Mouse (Mus musculus) heart, embryonic 15.5 days (tissue): ENCODE results near the gene Tab1. TPM values are rescaled to one million over a fixed set of nuclear protein-coding genes. Genes with fewer than 3 reads are reported as not detected.

Source experiments
- ATAC-seq: fragments of 200-750 bp; cut with Nextera tagmentation; replicated peaks from 2 replicates; pipeline ENCODE4 v1.8.0; 2017; ENCODE audit warnings: low read depth, moderate TSS enrichment; ENCODE audit not compliant: insufficient number of reproducible peaks, insufficient read depth, low FRiP score
- H3K27ac ChIP-seq: fragments of 300-500 bp; sonication (generic); 2 replicates; pipeline ENCODE4 v1.5.1; 2015; ENCODE audit warnings: mild to moderate bottlenecking, inconsistent platforms
- H3K27me3 ChIP-seq: fragments of 300-500 bp; sonication (generic); 2 replicates; pipeline ENCODE4 v1.6.1; 2015; ENCODE audit warnings: inconsistent platforms
- H3K36me3 ChIP-seq: fragments of 300-500 bp; sonication (generic); 2 replicates; pipeline ENCODE4 v1.6.1; 2015; ENCODE audit warnings: mild to moderate bottlenecking, inconsistent platforms
- H3K4me1 ChIP-seq: fragments of 300-500 bp; sonication (generic); replicated peaks from 2 replicates; pipeline ENCODE4 v1.6.1; 2015; ENCODE audit warnings: inconsistent platforms
- H3K4me2 ChIP-seq: fragments of 300-500 bp; sonication (generic); 2 replicates; pipeline ENCODE4 v1.6.1; 2015; ENCODE audit warnings: inconsistent platforms, mild to moderate bottlenecking, moderate library complexity
- H3K4me3 ChIP-seq: fragments of 300-500 bp; sonication (generic); 2 replicates; pipeline ENCODE4 v1.5.1; 2015; ENCODE audit warnings: mild to moderate bottlenecking, inconsistent platforms
- H3K9ac ChIP-seq: fragments of 300-500 bp; sonication (generic); 2 replicates; pipeline ENCODE4 v1.6.1; 2015; ENCODE audit warnings: mild to moderate bottlenecking, inconsistent platforms
- H3K9me3 ChIP-seq: fragments of 300-500 bp; sonication (generic); replicated peaks from 2 replicates; pipeline ENCODE4 v1.6.1; 2016; ENCODE audit warnings: inconsistent platforms
- WGBS: fragments of 180-500 bp; shearing (Covaris S2); methylation state at CpG from one replicate; pipeline ENCODE4 v1.1.7; 2015; ENCODE audit warnings: mixed read lengths; 5-methylcytosine and 5-hydroxymethylcytosine counted together
- polyA plus RNA-seq: library from polyadenylated mRNA; unstranded; fragments of >200 nt; fragmentation: Nextera tagmentation; extraction: Ambion mirVana; gene quantifications from 2 replicates; pipeline ENCODE4 v1.2.1, GENCODE M21; 2015

The Tab1 gene
- polyA plus RNA-seq, result 25.0 and 33.6 TPM in 2 replicates

DNA sequence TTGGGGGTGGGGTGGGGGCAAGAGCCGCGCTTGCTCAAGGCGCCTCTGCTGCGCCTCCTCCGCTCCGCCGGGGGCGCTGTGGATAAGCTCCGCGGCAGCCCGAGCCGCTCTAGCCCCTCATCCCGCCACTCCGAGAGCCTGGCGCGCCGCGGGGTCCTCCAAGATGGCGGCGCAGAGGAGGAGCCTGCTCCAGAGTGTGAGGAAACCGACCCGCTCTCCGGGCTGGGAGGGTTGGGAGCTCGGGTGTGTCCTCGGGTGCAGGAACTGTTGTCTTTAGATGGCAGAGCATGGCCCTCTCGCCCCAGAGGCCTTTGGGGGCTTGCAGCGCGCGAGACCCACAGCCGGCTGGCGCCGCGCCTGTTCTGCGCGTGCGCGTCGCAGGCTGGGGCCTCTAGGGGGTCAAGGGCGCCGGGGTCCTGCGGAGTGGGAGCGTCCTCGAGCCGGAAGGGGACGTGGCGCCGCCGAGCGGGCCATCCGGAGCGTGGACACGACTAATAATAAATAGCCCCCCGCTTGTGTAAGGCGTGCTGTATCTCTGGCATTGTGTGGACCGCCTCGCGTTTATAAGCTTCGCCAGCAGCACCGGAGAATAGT lies at the start of gene Tab1:
TSS of gene Tab1 (plus strand) at position 135 of the 594 bp plus-strand sequence.
- peak; percentile 91 for ATAC-seq
- Histone ChIP-seq H3K4me2 (peak within 1 kb of the TSS; percentile 73), H3K27ac (peak within 1 kb of the TSS; percentile 100), H3K36me3 (no peaks in the 10 kb centered on the region), H3K4me1 (peaks cover 43% of the 10 kb centered on the region), H3K27me3 (no peaks in the 10 kb centered on the region), H3K9ac (peak within 1 kb of the TSS; percentile 79), H3K9me3 (no peaks in the 10 kb centered on the region), H3K4me3 (peak within 1 kb of the TSS; percentile 75)
- WGBS, result under 1% methylated on average over 59 of the region's 59 CpGs

DNA sequence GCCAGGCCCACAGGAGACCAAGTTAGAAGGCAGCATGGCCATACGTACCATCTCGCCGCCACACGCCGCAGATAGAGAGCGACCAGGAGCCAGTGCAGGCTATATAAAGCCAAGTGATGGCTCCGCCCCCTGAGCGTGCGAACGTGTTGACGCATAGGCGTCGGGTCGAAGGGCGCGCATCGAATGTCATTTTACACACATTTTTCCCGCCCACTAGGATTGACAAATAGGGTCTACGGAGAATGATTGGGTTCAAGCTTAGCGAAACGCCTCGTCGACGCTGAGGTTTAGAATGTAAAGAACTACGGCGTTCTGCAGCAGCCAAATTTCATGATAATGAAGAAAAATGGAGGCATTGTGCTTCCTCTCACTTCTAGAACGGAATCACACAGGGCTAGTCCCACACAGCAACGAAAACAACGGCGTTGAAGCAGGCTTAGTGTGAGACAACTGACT lies 49.6 kb upstream of the Tab1 start:
- Histone ChIP-seq H3K9me3 (no peaks in the 10 kb centered on the region), H3K36me3 (peaks cover 39% of the 10 kb centered on the region), H3K4me2 (peak overlapping the region; percentile 77), H3K4me3 (peak overlapping the region; percentile 87), H3K4me1 (peaks cover 42% of the 10 kb centered on the region), H3K27me3 (no peaks in the 10 kb centered on the region), H3K27ac (peak overlapping the region; percentile 95), H3K9ac (peak overlapping the region; percentile 86)
- WGBS, result under 1% methylated on average over 30 of the region's 30 CpGs
- peak; percentile 93 for ATAC-seq

DNA sequence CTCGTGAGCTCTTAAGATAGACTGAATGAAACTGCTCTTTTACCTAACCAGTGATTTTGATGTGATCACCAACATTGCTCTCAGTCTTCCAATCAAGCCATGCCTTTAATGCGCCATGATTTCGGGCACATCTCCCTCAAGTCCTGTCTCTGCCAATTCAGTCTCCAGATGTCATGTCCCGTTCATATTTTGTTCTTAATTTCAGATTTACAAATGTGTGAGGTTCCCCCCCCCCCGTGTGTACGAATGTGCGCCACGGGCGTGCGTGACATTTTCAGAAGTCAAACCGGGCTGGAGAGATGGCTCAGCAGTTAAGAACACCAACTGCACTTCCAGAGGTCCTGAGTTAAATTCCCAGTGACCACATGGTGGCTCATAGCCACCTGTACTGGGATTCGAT lies 49.2 kb upstream of the Tab1 start:
- H3K9me3 ChIP-seq, result no peaks in the 10 kb centered on the region
- peak overlapping the region; percentile 95 for H3K27ac ChIP-seq
- H3K36me3 ChIP-seq, result peaks cover 35% of the 10 kb centered on the region
- H3K4me3 ChIP-seq, result peak overlapping the region; percentile 87
- no peak for ATAC-seq
- peak overlapping the region; percentile 77 for H3K4me2 ChIP-seq
- peaks cover 38% of the 10 kb centered on the region for H3K4me1 ChIP-seq
- H3K9ac ChIP-seq, result peak overlapping the region; percentile 57
- 2% methylated on average over 12 of the region's 12 CpGs for WGBS
- no peaks in the 10 kb centered on the region for H3K27me3 ChIP-seq

DNA sequence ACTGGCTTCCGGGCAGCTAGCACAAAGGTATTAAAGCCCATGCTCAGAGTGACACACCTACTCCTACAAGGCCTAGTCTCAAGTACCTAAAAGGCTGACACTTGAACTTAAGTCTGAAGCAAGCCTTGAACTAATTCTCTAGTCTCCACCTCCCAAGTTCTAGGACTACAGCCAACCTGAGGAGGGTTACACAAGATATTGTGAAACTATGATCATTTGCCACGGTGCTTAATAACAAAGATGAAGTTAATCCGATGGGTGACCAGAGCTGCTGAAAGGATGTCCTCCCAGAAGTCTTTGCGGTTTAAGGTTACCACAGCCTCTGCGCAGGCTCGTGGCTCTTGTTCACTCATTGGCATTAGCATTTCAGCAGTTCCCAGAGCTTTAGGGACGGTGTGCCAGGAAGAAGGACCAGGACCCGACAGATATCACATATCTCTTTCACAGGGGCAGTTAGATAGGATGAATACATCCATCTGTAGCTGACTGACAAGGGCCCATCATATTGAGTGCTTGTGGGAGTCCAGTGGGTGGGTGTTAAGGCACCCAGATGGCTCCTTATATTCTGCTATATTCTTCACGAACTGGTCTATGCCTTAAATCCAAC lies 45.4 kb upstream of the Tab1 start:
- no peak overlapping the region for H3K4me2 ChIP-seq
- no peaks in the 10 kb centered on the region for H3K9me3 ChIP-seq
- whole genome bisulfite sequencing, result 75% methylated on average over 9 of the region's 9 CpGs
- no peak overlapping the region for H3K27ac ChIP-seq
- peaks cover 21% of the 10 kb centered on the region for H3K4me1 ChIP-seq
- H3K27me3 ChIP-seq, result peaks cover 23% of the 10 kb centered on the region
- no peak overlapping the region for H3K4me3 ChIP-seq
- no peak overlapping the region for H3K9ac ChIP-seq
- H3K36me3 ChIP-seq, result no peaks in the 10 kb centered on the region
- no peak for ATAC-seq

DNA sequence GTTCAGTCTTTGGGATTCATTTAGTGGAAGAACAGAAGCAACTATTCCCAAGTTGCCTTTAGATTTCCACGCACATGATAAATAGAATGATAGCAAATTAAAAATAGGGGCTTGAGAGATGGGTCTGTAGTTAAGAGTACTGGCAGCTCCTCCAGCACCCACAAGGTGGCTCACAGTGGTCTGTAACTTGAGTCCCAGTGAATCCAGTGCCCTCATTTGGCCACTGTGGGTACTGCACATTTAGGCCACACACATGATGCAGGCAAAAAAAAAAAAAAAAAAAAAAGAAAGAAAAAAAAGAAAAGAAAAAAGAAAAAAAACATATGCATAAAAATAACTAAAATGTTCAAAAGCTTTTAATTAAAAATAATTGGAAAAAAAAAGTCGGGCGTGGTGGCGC lies 44.3 kb upstream of the Tab1 start:
- Histone ChIP-seq H3K9me3 (no peaks in the 10 kb centered on the region), H3K9ac (no peak overlapping the region), H3K27me3 (peaks cover 31% of the 10 kb centered on the region), H3K4me2 (no peak overlapping the region), H3K27ac (no peak overlapping the region), H3K4me3 (no peak overlapping the region), H3K36me3 (no peaks in the 10 kb centered on the region), H3K4me1 (peaks cover 21% of the 10 kb centered on the region)
- 25% methylated on average over 4 of the region's 4 CpGs for WGBS
- ATAC-seq, result no peak

DNA sequence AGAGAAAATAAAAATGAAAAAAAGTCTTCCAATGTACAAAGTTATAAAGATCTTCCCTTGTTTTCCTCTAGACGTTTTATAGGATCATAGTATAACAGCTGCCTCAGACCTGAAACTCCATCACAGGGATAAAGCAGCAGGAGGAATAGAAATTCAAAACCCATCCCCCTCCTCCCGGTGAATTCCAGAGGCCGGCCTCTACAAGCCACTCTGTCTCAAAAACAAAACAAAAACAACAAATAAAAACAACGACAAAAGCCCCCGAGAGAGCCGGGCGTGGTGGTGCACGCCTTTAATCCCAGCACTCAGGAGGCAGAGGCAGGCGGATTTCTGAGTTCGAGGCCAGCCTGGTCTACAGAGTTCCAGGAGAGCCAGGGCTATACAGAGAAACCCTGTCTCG lies 42.8 kb upstream of the Tab1 start:
- Histone ChIP-seq H3K4me2 (peak overlapping the region; percentile 97; the same call in 1 of the 2 replicates), H3K4me3 (peak overlapping the region; percentile 83; the same call in 1 of the 2 replicates), H3K36me3 (no peaks in the 10 kb centered on the region), H3K27me3 (peaks cover 31% of the 10 kb centered on the region), H3K27ac (no peak overlapping the region), H3K9me3 (no peaks in the 10 kb centered on the region), H3K9ac (no peak overlapping the region), H3K4me1 (peaks cover 17% of the 10 kb centered on the region)
- WGBS, result 64% methylated on average over 11 of the region's 11 CpGs
- no peak for ATAC-seq

DNA sequence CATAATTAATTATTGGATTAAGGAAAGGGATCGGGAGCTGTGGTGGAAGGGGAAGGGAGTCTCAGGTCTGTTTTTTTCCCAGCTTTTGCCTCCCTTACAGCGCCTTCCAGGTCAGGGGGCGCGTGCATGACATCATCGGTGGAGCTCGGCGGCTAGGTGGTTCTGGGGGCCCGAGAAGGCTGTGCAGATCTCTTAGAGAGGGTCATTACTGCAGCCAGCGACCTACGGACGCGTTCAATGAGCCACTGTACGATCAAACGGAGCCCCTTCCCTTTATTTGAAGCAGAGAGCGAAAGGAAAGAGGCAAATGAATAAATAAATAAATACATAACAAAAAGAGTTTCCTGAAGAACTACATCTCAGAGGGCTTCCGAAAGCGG lies 42.2 kb upstream of the Tab1 start:
- H3K4me2 ChIP-seq, result peak overlapping the region; percentile 97
- peaks cover 17% of the 10 kb centered on the region for H3K4me1 ChIP-seq
- WGBS, result under 1% methylated on average over 17 of the region's 17 CpGs
- H3K27me3 ChIP-seq, result peaks cover 31% of the 10 kb centered on the region
- no peaks in the 10 kb centered on the region for H3K36me3 ChIP-seq
- peak overlapping the region; percentile 77 for H3K9ac ChIP-seq
- no peak overlapping the region for H3K27ac ChIP-seq
- H3K4me3 ChIP-seq, result peak overlapping the region; percentile 83
- ATAC-seq, result no peak
- H3K9me3 ChIP-seq, result no peaks in the 10 kb centered on the region

DNA sequence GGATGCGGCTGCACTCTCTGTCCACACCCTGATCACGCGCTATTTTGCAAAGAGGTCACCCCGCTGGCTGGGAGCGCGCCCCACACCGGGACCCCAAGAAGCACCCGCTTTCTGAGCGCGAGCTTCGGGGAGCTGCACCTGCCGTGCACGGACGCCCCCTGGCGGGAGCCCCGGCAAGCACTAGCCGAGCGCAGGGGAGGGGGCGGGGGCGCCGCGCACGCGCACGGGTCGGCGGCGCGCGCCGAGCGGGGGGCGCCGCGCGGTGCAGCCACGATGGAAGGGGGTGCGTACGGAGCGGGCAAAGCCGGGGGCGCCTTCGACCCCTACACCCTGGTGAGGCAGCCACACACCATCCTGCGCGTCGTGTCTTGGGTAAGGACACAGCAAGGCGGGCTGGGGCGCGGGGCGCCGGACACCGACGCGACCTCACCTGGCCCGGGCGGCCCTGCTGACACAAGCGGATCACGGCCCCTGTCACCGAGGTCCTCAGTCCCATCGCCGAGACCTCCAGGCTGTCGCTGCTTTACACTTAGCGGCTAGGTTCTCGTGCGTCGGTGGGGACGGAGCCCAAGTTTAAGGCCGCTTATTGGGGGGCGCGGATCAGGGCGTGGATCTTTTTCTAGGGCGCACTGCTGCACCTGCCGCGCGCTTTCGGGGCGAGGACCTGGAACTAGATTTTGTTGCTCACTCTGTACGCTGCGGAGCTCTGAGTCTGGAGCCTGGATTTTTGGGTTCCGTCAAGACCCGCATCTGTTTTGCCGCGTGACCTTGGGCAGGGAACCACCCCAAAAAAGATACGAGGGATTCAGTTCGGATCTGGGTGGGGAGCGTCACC lies 41.6 kb upstream of the Tab1 start, which contains the start of the genes Syngr1 and Rpl3:
TSS of gene Syngr1 (plus strand) at position 214 of the 835 bp plus-strand sequence.
TSS of gene Rpl3 (minus strand) at position 748 of the 835 bp plus-strand sequence.
- WGBS, result 2% methylated on average over 70 of the region's 86 CpGs
- peak within 1 kb of the TSS; percentile 77 for H3K9ac ChIP-seq
- peak; percentile 75 for ATAC-seq
- H3K4me3 ChIP-seq, result peak within 1 kb of the TSS; percentile 83
- H3K9me3 ChIP-seq, result no peaks in the 10 kb centered on the region
- peaks cover 17% of the 10 kb centered on the region for H3K4me1 ChIP-seq
- H3K27ac ChIP-seq, result no peak within 1 kb of the TSS
- no peaks in the 10 kb centered on the region for H3K36me3 ChIP-seq
- H3K27me3 ChIP-seq, result peaks cover 31% of the 10 kb centered on the region
- peak within 1 kb of the TSS; percentile 97 for H3K4me2 ChIP-seq

DNA sequence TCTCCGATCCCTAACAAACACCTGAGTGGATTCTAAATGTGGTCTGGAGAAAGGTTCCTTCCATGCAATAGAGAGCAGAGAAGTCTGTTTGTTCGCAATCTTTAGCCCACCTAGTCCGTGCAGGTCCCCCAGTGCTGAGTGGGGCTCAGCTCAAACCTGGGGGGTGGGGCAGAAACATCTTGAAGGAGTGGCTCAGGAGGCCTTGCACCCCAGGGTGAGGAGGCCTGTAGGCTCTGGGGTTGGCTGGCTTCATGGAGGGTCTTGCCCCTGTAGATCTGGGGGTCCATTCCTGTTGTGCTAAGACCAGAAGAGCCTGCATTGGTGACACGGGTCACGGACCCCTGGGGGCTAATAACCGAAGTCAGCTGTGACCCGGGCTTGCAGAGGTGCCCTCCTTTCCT lies 40.9 kb upstream of the Tab1 start:
- Histone ChIP-seq H3K4me3 (peak overlapping the region; percentile 83), H3K27me3 (peaks cover 31% of the 10 kb centered on the region), H3K4me1 (peaks cover 24% of the 10 kb centered on the region), H3K27ac (no peak overlapping the region), H3K9me3 (no peaks in the 10 kb centered on the region), H3K9ac (peak overlapping the region; percentile 77; the same call in 1 of the 2 replicates), H3K36me3 (no peaks in the 10 kb centered on the region), H3K4me2 (peak overlapping the region; percentile 97)
- no peak for ATAC-seq
- WGBS, result 43% methylated on average over 7 of the region's 7 CpGs

DNA sequence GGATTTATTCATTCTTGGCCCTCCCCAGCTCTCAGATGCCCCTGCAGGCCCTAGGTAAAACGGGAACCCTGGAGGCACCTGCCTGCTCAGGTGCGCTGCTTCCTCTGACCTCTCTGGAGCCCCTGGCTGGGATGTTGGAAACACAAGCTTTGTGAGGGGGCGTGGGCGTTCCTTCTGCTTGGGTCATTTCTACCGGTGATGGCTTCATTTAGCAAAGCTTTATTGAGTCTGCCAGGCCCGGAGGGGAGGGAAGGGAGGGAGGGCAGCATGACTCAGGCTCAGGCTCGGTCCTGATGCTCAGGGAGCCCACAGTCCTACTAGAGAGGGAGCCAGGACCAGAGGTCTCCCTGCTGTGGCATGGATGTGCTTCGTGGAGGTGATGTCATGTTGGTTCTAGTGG lies 40.3 kb upstream of the Tab1 start:
- Histone ChIP-seq H3K4me2 (peak overlapping the region; percentile 97), H3K4me1 (peaks cover 30% of the 10 kb centered on the region), H3K4me3 (no peak overlapping the region), H3K27me3 (peaks cover 31% of the 10 kb centered on the region), H3K27ac (no peak overlapping the region), H3K9ac (no peak overlapping the region), H3K9me3 (no peaks in the 10 kb centered on the region), H3K36me3 (no peaks in the 10 kb centered on the region)
- no peak for ATAC-seq
- 31% methylated on average over 8 of the region's 8 CpGs for whole genome bisulfite sequencing

DNA sequence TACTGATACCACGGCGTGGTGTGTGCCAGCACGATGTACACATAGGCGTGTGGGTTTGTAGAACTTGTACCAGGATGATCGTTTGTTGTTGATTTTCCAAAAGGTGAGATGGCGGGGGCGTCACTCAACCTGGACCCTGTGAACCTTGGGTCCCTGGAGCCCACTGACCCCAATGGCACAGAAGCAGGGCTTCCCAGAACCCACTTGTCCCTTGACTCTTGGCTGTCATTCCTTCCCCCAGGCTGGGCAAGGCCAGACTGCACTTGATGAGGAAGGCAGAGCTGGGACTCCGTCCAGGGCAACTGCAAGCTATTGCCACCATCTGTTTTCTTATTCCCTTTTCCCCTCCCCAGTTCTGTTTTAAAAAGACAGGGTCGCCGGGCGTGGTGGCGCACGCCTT lies 38.7 kb upstream of the Tab1 start:
- H3K4me1 ChIP-seq, result peaks cover 45% of the 10 kb centered on the region
- ATAC-seq, result no peak
- no peak overlapping the region for H3K27ac ChIP-seq
- 92% methylated on average over 13 of the region's 13 CpGs for WGBS
- no peak overlapping the region for H3K4me3 ChIP-seq
- H3K9ac ChIP-seq, result no peak overlapping the region
- H3K36me3 ChIP-seq, result no peaks in the 10 kb centered on the region
- H3K27me3 ChIP-seq, result peaks cover 37% of the 10 kb centered on the region
- H3K9me3 ChIP-seq, result no peaks in the 10 kb centered on the region
- no peak overlapping the region for H3K4me2 ChIP-seq
